Mouse (Mus musculus): ENCODE results near the gene Adcy2.

Adcy2 gene

GRCm38 (mm10) chr13:68820858-68821579 is 178.3 kb downstream of the Adcy2 start:
- no peak for DNase-seq

GRCm38 (mm10) chr13:68815704-68816477 is 183.4 kb downstream of the Adcy2 start:
- DNase-seq: peak; percentile 90

GRCm38 (mm10) chr13:68811185-68811584 is 188.2 kb downstream of the Adcy2 start:
- no peak for DNase-seq

GRCm38 (mm10) chr13:68799777-68800176 is 199.6 kb downstream of the Adcy2 start:
- DNase-seq: no peak

GRCm38 (mm10) chr13:68793286-68793685 is 206.1 kb downstream of the Adcy2 start:
- DNase-seq: no peak

- DNase-seq: peak; percentile 41
Observed at GRCm38 (mm10) chr13:68787286-68788061, 211.9 kb downstream of the Adcy2 start.

- no peak for DNase-seq
Observed at GRCm38 (mm10) chr13:68783096-68783495, 216.2 kb downstream of the Adcy2 start.

GRCm38 (mm10) chr13:68778011-68778672 is 221.2 kb downstream of the Adcy2 start:
- DNase-seq: no peak

GRCm38 (mm10) chr13:68773599-68774211 is 225.6 kb downstream of the Adcy2 start:
- DNase-seq: no peak

- no peak for DNase-seq
Observed at GRCm38 (mm10) chr13:68768588-68768987, 230.8 kb downstream of the Adcy2 start.

GRCm38 (mm10) chr13:68765896-68766578 is 233.3 kb downstream of the Adcy2 start:
- DNase-seq: no peak

GRCm38 (mm10) chr13:68764614-68765013 is 234.7 kb downstream of the Adcy2 start:
- no peak for DNase-seq

GRCm38 (mm10) chr13:68749801-68750200 is 249.5 kb downstream of the Adcy2 start:
- DNase-seq: peak; percentile 73

- DNase-seq: no peak
Observed at GRCm38 (mm10) chr13:68749370-68749769, 250.0 kb downstream of the Adcy2 start.

GRCm38 (mm10) chr13:68745426-68745825 is 253.9 kb downstream of the Adcy2 start:
- no peak for DNase-seq

- no peak for DNase-seq
Observed at GRCm38 (mm10) chr13:68712661-68713060, 286.7 kb downstream of the Adcy2 start.

GRCm38 (mm10) chr13:68707296-68707747 is 292.0 kb downstream of the Adcy2 start:
- peak; percentile 72 for DNase-seq

- DNase-seq: no peak
Observed at GRCm38 (mm10) chr13:68684919-68685318, 314.4 kb downstream of the Adcy2 start.

GRCm38 (mm10) chr13:68680429-68680828 is 318.9 kb downstream of the Adcy2 start:
- no peak for DNase-seq

GRCm38 (mm10) chr13:68642786-68643185 is 356.6 kb downstream of the Adcy2 start:
- DNase-seq: no peak

GRCm38 (mm10) chr13:68627041-68627440 is 372.3 kb downstream of the Adcy2 start:
- no peak for DNase-seq

- peak; percentile 43 for DNase-seq
Observed at GRCm38 (mm10) chr13:68622792-68623191, 376.5 kb downstream of the Adcy2 start.

Measured in layer of hippocampus, adult 9-11 months (tissue).